Mouse (Mus musculus): ENCODE measurements around the gene Knop1. TPM values are rescaled to one million over a fixed set of nuclear protein-coding genes. Genes with fewer than 3 reads are reported as not detected.

The Knop1 gene
- polyA plus RNA-seq, 1 experiment from 2014 or later: 91.4 TPM

- no peak overlapping the region for H3K4me3 ChIP-seq (replicated peaks)
- 89% methylated on average over 8 of the region's 8 CpGs for WGBS
- H3K4me2 ChIP-seq: no peak overlapping the region
- ATAC-seq (ENCODE audit: insufficient read depth, low FRiP score, low read depth): no peak
- H3K9me3 ChIP-seq: no peaks in the 10 kb centered on the region
- H3K9ac ChIP-seq: no peak overlapping the region
- peaks cover 5% of the 10 kb centered on the region; the same call in 1 of the 2 replicates for H3K36me3 ChIP-seq
- no peak overlapping the region for H3K27ac ChIP-seq
- H3K4me1 ChIP-seq: no peaks in the 10 kb centered on the region
- no peaks in the 10 kb centered on the region for H3K27me3 ChIP-seq (replicated peaks)
These were observed 62.2 kb downstream of the Knop1 start for GRCm38 (mm10) chr7:118793899-118794298.

Other genes starting within 250 kb of the Knop1 start
- gene Gde1, start 150.5 kb downstream of the Knop1 start, polyA plus RNA-seq (2015; fragmentation: Nextera tagmentation; extraction: Ambion mirVana): 105 and 114 TPM in 2 replicates
- 11.9 and 14.0 TPM in 2 replicates for gene Ccp110, start 143.7 kb downstream of the Knop1 start, polyA plus RNA-seq (2015; fragmentation: Nextera tagmentation; extraction: Ambion mirVana)
- 52.7 and 64.5 TPM in 2 replicates for gene Vps35l, start 116.0 kb downstream of the Knop1 start, polyA plus RNA-seq (2015; fragmentation: Nextera tagmentation; extraction: Ambion mirVana)
- gene Iqck, start 502 bp downstream of the Knop1 start, polyA plus RNA-seq (2015; fragmentation: Nextera tagmentation; extraction: Ambion mirVana): 2.0 and 2.1 TPM in 2 replicates
- 3.0 and 4.7 TPM in 2 replicates for gene Gprc5b, start 139.0 kb upstream of the Knop1 start, polyA plus RNA-seq (2015; fragmentation: Nextera tagmentation; extraction: Ambion mirVana)

Data from stomach, embryonic 15.5 days (tissue).